Mouse (Mus musculus) CH12.LX (cell line): ENCODE data around the gene Disp2. TPM values are rescaled to one million over a fixed set of nuclear protein-coding genes. Genes with fewer than 3 reads are reported as not detected.

Experiments used
- DNase-seq: peaks from one replicate; pipeline ENCODE4 v3.0.0-alpha.2; 2013; ENCODE audit errors: extremely low read depth
- H3K27ac ChIP-seq: 2 replicates; pipeline ENCODE4 v1.5.1; 2012; ENCODE audit warnings: low read depth, mild to moderate bottlenecking, control low read depth, moderate library complexity; ENCODE audit not compliant: insufficient read depth
- H3K27me3 ChIP-seq: replicated peaks from 2 replicates; pipeline ENCODE3; 2012; ENCODE audit warnings: inconsistent platforms
- H3K36me3 ChIP-seq, 2 experiments: replicated peaks in 1 of 2; 2 replicates each; pipeline versions ENCODE3 to v1.6.1; 2012; ENCODE audit warnings: inconsistent platforms in 1 of 2, low read length in 1 of 2, mild to moderate bottlenecking in 1 of 2, mixed read lengths in 1 of 2, moderate library complexity in 1 of 2; ENCODE audit not compliant: control insufficient read depth in 1 of 2, insufficient read depth in 1 of 2
- H3K4me1 ChIP-seq, 2 experiments: 2 replicates each; pipeline ENCODE4 v1.6.1; 2012; ENCODE audit warnings: inconsistent platforms in 1 of 2, moderate library complexity in 1 of 2; ENCODE audit not compliant: insufficient read depth in 2 of 2, control insufficient read depth in 1 of 2
- H3K4me2 ChIP-seq: 2 replicates; pipeline ENCODE4 v1.6.1; 2012; ENCODE audit warnings: low read depth, mild to moderate bottlenecking, control low read depth; ENCODE audit not compliant: poor library complexity, insufficient read depth, severe bottlenecking
- H3K4me3 ChIP-seq, 3 experiments: fragments of 150-350 bp in 1 of 3; sonication (generic) in 1 of 3; replicated peaks in 1 of 3; 2 replicates each; pipeline versions ENCODE3 to v1.5.1; 2011 to 2012; ENCODE audit warnings: low read depth in 2 of 3, low read length in 2 of 3, mild to moderate bottlenecking in 2 of 3, moderate library complexity in 2 of 3, control low read depth in 1 of 3, improper control_type of control experiment in 1 of 3, inconsistent platforms in 1 of 3, mixed read lengths in 1 of 3; ENCODE audit not compliant: poor library complexity in 1 of 3
- H3K79me2 ChIP-seq: replicated peaks from 2 replicates; pipeline ENCODE4 v1.6.1; 2012; ENCODE audit warnings: mild to moderate bottlenecking, moderate library complexity; ENCODE audit not compliant: control insufficient read depth, poor library complexity, insufficient read depth, severe bottlenecking; ENCODE audit errors: extremely low read depth
- H3K9ac ChIP-seq: 2 replicates; pipeline ENCODE4 v1.6.1; 2012; ENCODE audit warnings: low read depth, mild to moderate bottlenecking, control low read depth, moderate library complexity; ENCODE audit not compliant: insufficient read depth
- H3K9me3 ChIP-seq: replicated peaks from 2 replicates; pipeline ENCODE3; 2012; ENCODE audit warnings: low read length, inconsistent platforms, mixed read lengths
- CHD1 ChIP-seq: IDR thresholded peaks from 2 replicates; pipeline ENCODE4 v1.6.1; 2012; ENCODE audit warnings: low read depth, low read length, improper control_type of control experiment, inconsistent platforms
- CHD2 ChIP-seq: IDR thresholded peaks from 2 replicates; pipeline ENCODE4 v1.6.1; 2011; ENCODE audit warnings: low read length, improper control_type of control experiment
- ELF1 ChIP-seq: IDR thresholded peaks from 2 replicates; pipeline ENCODE4 v1.6.1; 2014; ENCODE audit warnings: low read depth, mild to moderate bottlenecking, inconsistent platforms, low read length, improper control_type of control experiment
- EP300 ChIP-seq: IDR thresholded peaks from 2 replicates; pipeline ENCODE4 v1.6.1; 2011; ENCODE audit warnings: low read length, improper control_type of control experiment
- GABPA ChIP-seq: IDR thresholded peaks from 2 replicates; pipeline ENCODE4 v1.6.1; 2012; ENCODE audit warnings: low read depth, low read length, improper control_type of control experiment, inconsistent platforms; ENCODE audit not compliant: insufficient replicate concordance
- JUN ChIP-seq: IDR thresholded peaks from 2 replicates; pipeline ENCODE4 v1.6.1; 2011; ENCODE audit warnings: low read depth, mild to moderate bottlenecking, low read length, improper control_type of control experiment, moderate library complexity; ENCODE audit not compliant: insufficient read depth
- KAT2A ChIP-seq: IDR thresholded peaks from 2 replicates; pipeline ENCODE4 v1.6.1; 2012; ENCODE audit warnings: low read length, improper control_type of control experiment, inconsistent platforms; ENCODE audit not compliant: insufficient replicate concordance
- MAFK ChIP-seq: IDR thresholded peaks from 2 replicates; pipeline ENCODE4 v1.6.1; 2011; ENCODE audit warnings: low read length, improper control_type of control experiment; ENCODE audit not compliant: insufficient replicate concordance
- MAX ChIP-seq: IDR thresholded peaks from 2 replicates; pipeline ENCODE4 v1.6.1; 2011; ENCODE audit warnings: low read length, improper control_type of control experiment
- MEF2A ChIP-seq: IDR thresholded peaks from 2 replicates; pipeline ENCODE4 v1.6.1; 2014; ENCODE audit warnings: low read depth, mild to moderate bottlenecking, inconsistent platforms, low read length, improper control_type of control experiment, borderline replicate concordance
- MYC ChIP-seq: IDR thresholded peaks from 2 replicates; pipeline ENCODE4 v1.6.1; 2011; ENCODE audit warnings: low read depth, mild to moderate bottlenecking, improper control_type of control experiment, low read length
- POLR2AphosphoS2 ChIP-seq: IDR thresholded peaks from 2 replicates; pipeline ENCODE4 v1.6.1; 2011; ENCODE audit warnings: low read depth, low read length, improper control_type of control experiment
- RAD21 ChIP-seq: IDR thresholded peaks from 2 replicates; pipeline ENCODE4 v1.6.1; 2011; ENCODE audit warnings: low read depth, mild to moderate bottlenecking, low read length, improper control_type of control experiment, moderate library complexity
- SMC3 ChIP-seq: IDR thresholded peaks from 2 replicates; pipeline ENCODE4 v1.6.1; 2011; ENCODE audit warnings: low read depth, low read length, improper control_type of control experiment
- UBTF ChIP-seq: IDR thresholded peaks from 2 replicates; pipeline ENCODE4 v1.6.1; 2012; ENCODE audit warnings: low read depth, mild to moderate bottlenecking, inconsistent platforms, low read length, improper control_type of control experiment, moderate library complexity
- USF2 ChIP-seq: conservative IDR thresholded peaks from 2 replicates; pipeline ENCODE4 v1.6.1; 2011; ENCODE audit warnings: low read depth, low read length, improper control_type of control experiment
- ZC3H11A ChIP-seq: IDR thresholded peaks from 2 replicates; pipeline ENCODE4 v1.6.1; 2012; ENCODE audit warnings: low read depth, mild to moderate bottlenecking, inconsistent platforms, low read length, improper control_type of control experiment
- ZKSCAN1 ChIP-seq: IDR thresholded peaks from 2 replicates; pipeline ENCODE4 v1.6.1; 2012; ENCODE audit warnings: low read depth, inconsistent platforms, low read length, improper control_type of control experiment, borderline replicate concordance
- dilution Hi-C: fragments of 300-500 bp; cut with MboI; formaldehyde crosslinking; loops from 2 replicates; pipeline ENCODE4 v1.14.3; 2020; ENCODE audit warnings: low sequenced_read_pairs; ENCODE audit not compliant: extremely low pct_unique_long_range_greater_than_20kb, extremely low pct_ligation_motif_present
- in situ Hi-C: fragments of 300-500 bp; cut with MboI; formaldehyde crosslinking; loops from 3 replicates; pipeline ENCODE4 v1.14.3; 2019; ENCODE audit warnings: low sequenced_read_pairs, low pct_ligation_motif_present, low pct_unique_long_range_greater_than_20kb, mixed read lengths
- polyA plus RNA-seq: library from polyadenylated mRNA; unstranded; fragments of >175 nt; gene quantifications from 2 replicates; pipeline ENCODE4 v1.2.1, GENCODE M21; 2012; ENCODE audit warnings: low read depth; ENCODE audit not compliant: insufficient read length
- total RNA-seq, 2 experiments: library from RNA; depleted of rRNA; stranded (reverse); fragments of 300-350 nt in 1 of 2; fragments of >200 nt in 1 of 2; gene quantifications; 2 replicates each; pipeline ENCODE4 v1.2.3; 2012 to 2014

The Disp2 gene
- total and polyA plus RNA-seq, 3 experiments, result not detected

- DNase-seq, result no peak
- Histone ChIP-seq H3K4me1 (no peaks in the 10 kb centered on the region), H3K79me2 (no peaks in the 10 kb centered on the region), H3K4me2 (no peak overlapping the region), H3K36me3 (peaks cover 55 to 89% of the 10 kb centered on the region in 2 experiments), H3K9ac (no peak overlapping the region), H3K9me3 (peaks cover 34% of the 10 kb centered on the region), H3K27ac (no peak overlapping the region), H3K27me3 (no peaks in the 10 kb centered on the region), H3K4me3 (no peak overlapping the region)
- in situ Hi-C loops (no loop called here), dilution Hi-C loops (no loop called here)
- TF ChIP-seq GABPA (no peak), POLR2AphosphoS2 (0 out of 2 replicates have a peak, but pooled peaks have one; percentile 30)
These were observed 43.3 kb downstream of the Disp2 start for GRCm38 (mm10) chr2:118822800-118823199.

- DNase-seq, result no peak
- H3K4me1 ChIP-seq, result no peaks in the 10 kb centered on the region
- H3K9ac ChIP-seq, result no peak overlapping the region
- no peak overlapping the region for H3K4me2 ChIP-seq
- no peak overlapping the region for H3K4me3 ChIP-seq
- in situ Hi-C loops, result no loop called here
- H3K9me3 ChIP-seq, result peaks cover 23% of the 10 kb centered on the region
- no peaks in the 10 kb centered on the region for H3K27me3 ChIP-seq
- no peaks in the 10 kb centered on the region for H3K79me2 ChIP-seq
- TF ChIP-seq CHD1 (no peak), EP300 (no peak), POLR2AphosphoS2 (no peak), GABPA (no peak), USF2 (no peak), ZKSCAN1 (no peak), MAX (no peak), CHD2 (no peak), UBTF (no peak)
- peaks cover 45 to 87% of the 10 kb centered on the region in 2 experiments for H3K36me3 ChIP-seq
- dilution Hi-C loops, result no loop called here
- H3K27ac ChIP-seq, result no peak overlapping the region
These were observed 44.9 kb downstream of the Disp2 start for GRCm38 (mm10) chr2:118824396-118824795.

GRCm38 (mm10) chr2:118829096-118829495, 49.6 kb downstream of the Disp2 start:
- dilution Hi-C loops, result no loop called here
- peaks cover 59 to 95% of the 10 kb centered on the region in 2 experiments for H3K36me3 ChIP-seq

More at GRCm38 (mm10) chr2:118829096-118829495, 49.6 kb downstream of the Disp2 start:
- Histone ChIP-seq H3K79me2 (no peaks in the 10 kb centered on the region), H3K4me1 (no peaks in the 10 kb centered on the region), H3K9me3 (peaks cover 15% of the 10 kb centered on the region), H3K9ac (no peak overlapping the region), H3K27me3 (no peaks in the 10 kb centered on the region)
- in situ Hi-C loops, result no loop called here
- no peak for DNase-seq
- TF ChIP-seq RAD21 (no peak), ZC3H11A (no peak), MYC (no peak), ELF1 (no peak), SMC3 (no peak), JUN (no peak), MAFK (no peak), UBTF (no peak), MEF2A (no peak), CHD1 (no peak), KAT2A (no peak)
- TF ChIP-seq, all 38 proteins: peak for 0
- Histone ChIP-seq H3K4me2 (no peak overlapping the region), H3K27ac (no peak overlapping the region), H3K4me3 (no peak overlapping the region)
